Mouse (Mus musculus): ENCODE results near the gene Aurkaip1. TPM values are rescaled to one million over a fixed set of nuclear protein-coding genes. Genes with fewer than 3 reads are reported as not detected.

Gene Aurkaip1
- total RNA-seq, 1 experiment from 2014 or later = 93.5 TPM

DNA sequence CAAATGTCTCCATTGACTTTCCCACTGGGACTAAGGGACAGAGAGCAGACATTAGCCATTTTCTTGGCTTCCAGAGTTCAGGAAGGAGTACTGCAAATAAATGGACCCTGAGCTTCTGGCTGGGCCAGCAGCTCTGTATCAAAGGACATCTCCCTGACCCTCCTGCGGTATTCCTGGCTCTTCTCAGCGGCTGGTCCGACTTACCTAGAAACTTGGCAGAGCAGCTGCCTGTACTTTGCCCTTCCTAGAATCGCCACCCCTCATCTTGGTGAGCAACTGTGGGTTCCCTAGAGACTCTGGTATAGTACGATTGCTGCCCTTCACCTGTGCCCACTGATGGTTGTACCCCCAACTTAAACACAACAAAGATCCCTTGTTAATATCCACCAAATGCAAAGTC is 12.2 kb downstream of the Aurkaip1 start:
- no peak for ATAC-seq (replicated peaks in 1 of 2; ENCODE audit: insufficient read depth in 1 of 2, low FRiP score in 2 of 2, low TSS enrichment in 1 of 2, low read depth in 1 of 2, poor library complexity in 2 of 2, severe bottlenecking in 2 of 2)

- peak; percentile 68 to 72 for ATAC-seq (replicated peaks in 1 of 2; ENCODE audit: insufficient read depth in 1 of 2, low FRiP score in 2 of 2, low TSS enrichment in 1 of 2, low read depth in 1 of 2, poor library complexity in 2 of 2, severe bottlenecking in 2 of 2)
Measured at GRCm38 (mm10) chr4:155846871-155847578, 16.0 kb downstream of the Aurkaip1 start, which contains the start of gene Dvl1. Gene Dvl1 (plus strand): TSS chr4:155847402.

GRCm38 (mm10) chr4:155847591-155848352 is 16.7 kb downstream of the Aurkaip1 start:
- ATAC-seq (replicated peaks in 1 of 2; ENCODE audit: insufficient read depth in 1 of 2, low FRiP score in 2 of 2, low TSS enrichment in 1 of 2, low read depth in 1 of 2, poor library complexity in 2 of 2, severe bottlenecking in 2 of 2) = no peak

- ATAC-seq (replicated peaks in 1 of 2; ENCODE audit: insufficient read depth in 1 of 2, low FRiP score in 2 of 2, low TSS enrichment in 1 of 2, low read depth in 1 of 2, poor library complexity in 2 of 2, severe bottlenecking in 2 of 2) = no peak
Measured at GRCm38 (mm10) chr4:155848434-155849095, 17.5 kb downstream of the Aurkaip1 start.

DNA sequence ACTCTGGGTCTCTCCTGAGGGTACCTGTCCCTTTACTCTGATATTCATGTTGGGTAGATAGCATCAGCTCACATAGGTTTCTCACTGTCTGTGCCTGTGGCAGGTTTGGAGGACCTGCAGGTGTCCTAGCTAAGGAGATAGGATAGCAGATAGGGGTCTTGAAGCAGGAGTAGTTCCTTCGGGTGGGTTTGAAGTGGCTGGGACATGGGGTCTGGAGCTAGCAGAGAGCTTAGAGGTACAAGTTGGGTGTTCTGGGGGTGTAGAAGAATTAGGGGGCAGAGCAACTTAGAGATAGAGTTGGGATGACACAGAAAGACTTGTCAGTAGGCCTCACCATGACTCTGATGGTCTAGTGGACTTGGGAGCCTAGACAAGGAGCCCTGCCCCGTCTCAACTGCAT is 18.3 kb downstream of the Aurkaip1 start:
- ATAC-seq (replicated peaks in 1 of 2; ENCODE audit: insufficient read depth in 1 of 2, low FRiP score in 2 of 2, low TSS enrichment in 1 of 2, low read depth in 1 of 2, poor library complexity in 2 of 2, severe bottlenecking in 2 of 2) = no peak

DNA sequence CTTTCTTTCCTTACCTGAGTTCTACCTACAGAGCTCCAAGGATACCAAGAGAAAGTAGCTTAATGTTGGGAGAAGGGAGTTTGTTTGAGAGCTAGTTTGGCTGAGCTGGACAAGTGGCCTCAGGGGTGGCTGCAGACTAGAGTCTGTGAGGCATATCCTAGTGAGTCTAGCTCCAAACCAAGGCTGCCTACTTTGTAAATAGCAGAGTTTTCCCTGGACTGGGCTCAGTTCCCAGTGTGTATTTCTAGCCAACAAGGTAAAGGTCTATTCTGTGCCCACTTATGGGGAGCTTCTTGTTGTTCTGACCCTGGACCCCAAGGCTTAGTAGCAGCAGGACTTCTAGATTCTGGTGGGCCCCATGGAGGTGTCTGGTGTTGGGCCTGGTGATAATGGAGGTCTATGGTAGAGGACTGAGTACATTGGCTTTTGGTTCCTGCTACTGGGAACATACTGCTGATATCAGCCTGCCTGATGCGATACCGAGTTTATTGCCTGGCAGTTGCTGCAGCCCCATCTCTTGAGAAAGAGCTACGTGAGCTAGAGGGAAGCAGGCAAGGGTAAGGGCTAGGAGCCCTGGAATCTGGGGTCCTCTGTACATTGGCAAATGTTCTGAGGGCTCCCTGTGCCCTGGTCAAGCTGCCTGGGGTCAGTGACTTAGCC is 18.9 kb downstream of the Aurkaip1 start:
- no peak for ATAC-seq (replicated peaks in 1 of 2; ENCODE audit: insufficient read depth in 1 of 2, low FRiP score in 2 of 2, low TSS enrichment in 1 of 2, low read depth in 1 of 2, poor library complexity in 2 of 2, severe bottlenecking in 2 of 2)

DNA sequence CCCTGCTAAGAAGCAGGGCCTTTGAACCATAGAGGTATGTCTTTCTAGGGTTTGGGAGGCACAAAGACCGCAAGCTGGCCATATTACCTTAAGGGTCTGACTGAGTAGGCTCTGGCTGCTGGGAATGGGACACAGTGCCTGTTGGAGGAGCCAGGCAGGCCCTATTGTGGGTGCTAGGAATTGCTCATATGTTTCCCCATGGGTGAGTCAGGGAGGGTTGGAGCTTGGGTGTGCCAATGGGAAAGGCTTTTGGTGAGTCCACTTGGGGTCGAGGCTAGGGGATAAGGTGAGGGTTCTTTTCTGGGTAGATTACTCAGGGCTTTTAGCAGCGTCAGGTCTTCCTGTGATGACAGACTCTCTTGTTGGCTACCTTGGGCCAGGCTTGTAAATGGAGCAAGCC is 20.3 kb downstream of the Aurkaip1 start:
- no peak for ATAC-seq (replicated peaks in 1 of 2; ENCODE audit: insufficient read depth in 1 of 2, low FRiP score in 2 of 2, low TSS enrichment in 1 of 2, low read depth in 1 of 2, poor library complexity in 2 of 2, severe bottlenecking in 2 of 2)

DNA sequence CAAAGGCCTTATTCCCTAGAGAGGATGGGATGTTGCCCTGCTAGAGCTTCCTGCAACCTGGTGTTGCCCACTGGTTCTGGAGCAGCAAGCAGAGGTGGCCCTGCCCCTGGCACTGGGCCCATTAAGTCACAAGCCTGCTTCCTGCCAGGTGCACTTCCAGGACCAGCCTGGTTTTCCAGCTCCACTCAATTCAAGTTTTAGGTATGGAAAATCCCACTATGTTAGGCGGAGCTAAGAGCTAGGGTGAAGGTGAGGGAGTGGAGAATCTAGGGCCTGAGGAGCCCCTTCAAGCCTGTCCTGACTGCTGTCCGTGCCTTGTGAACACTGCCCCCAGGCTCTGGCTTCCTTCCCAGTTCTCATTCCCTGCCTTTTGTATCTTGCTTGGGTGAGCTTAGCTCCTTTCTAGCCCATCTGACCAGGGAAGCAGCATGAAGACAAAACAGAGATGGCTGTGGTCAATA is 20.9 kb downstream of the Aurkaip1 start:
- ATAC-seq (replicated peaks in 1 of 2; ENCODE audit: insufficient read depth in 1 of 2, low FRiP score in 2 of 2, low TSS enrichment in 1 of 2, low read depth in 1 of 2, poor library complexity in 2 of 2, severe bottlenecking in 2 of 2) = no peak

DNA sequence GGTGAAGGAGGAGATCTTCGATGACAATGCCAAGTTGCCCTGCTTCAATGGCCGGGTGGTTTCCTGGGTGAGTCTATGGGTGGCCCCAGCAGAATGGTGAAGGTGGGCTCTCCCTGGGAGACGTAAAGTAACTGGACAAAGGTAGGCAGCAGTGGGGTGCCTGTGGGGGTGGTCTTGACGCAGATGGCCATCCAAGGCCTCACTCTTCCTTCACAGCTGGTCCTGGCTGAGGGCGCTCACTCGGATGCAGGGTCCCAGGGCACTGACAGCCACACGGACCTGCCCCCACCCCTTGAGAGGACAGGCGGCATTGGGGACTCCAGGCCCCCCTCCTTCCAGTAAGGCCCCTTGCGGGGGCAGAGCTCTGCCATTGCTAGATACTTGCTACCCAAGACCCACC is 22.3 kb downstream of the Aurkaip1 start:
- no peak for ATAC-seq (replicated peaks in 1 of 2; ENCODE audit: insufficient read depth in 1 of 2, low FRiP score in 2 of 2, low TSS enrichment in 1 of 2, low read depth in 1 of 2, poor library complexity in 2 of 2, severe bottlenecking in 2 of 2)

- ATAC-seq (replicated peaks in 1 of 2; ENCODE audit: insufficient read depth in 1 of 2, low FRiP score in 2 of 2, low TSS enrichment in 1 of 2, low read depth in 1 of 2, poor library complexity in 2 of 2, severe bottlenecking in 2 of 2) = no peak
Measured at GRCm38 (mm10) chr4:155854991-155855390, 23.9 kb downstream of the Aurkaip1 start.

GRCm38 (mm10) chr4:155856071-155856470 is 25.0 kb downstream of the Aurkaip1 start:
- 0 out of 4 replicates have a peak, but pooled peaks of 1 of the 2 experiments have one; percentile 11 for ATAC-seq (replicated peaks in 1 of 2; ENCODE audit: insufficient read depth in 1 of 2, low FRiP score in 2 of 2, low TSS enrichment in 1 of 2, low read depth in 1 of 2, poor library complexity in 2 of 2, severe bottlenecking in 2 of 2)

GRCm38 (mm10) chr4:155856881-155857280 is 25.8 kb downstream of the Aurkaip1 start:
- no peak for ATAC-seq (replicated peaks in 1 of 2; ENCODE audit: insufficient read depth in 1 of 2, low FRiP score in 2 of 2, low TSS enrichment in 1 of 2, low read depth in 1 of 2, poor library complexity in 2 of 2, severe bottlenecking in 2 of 2)

DNA sequence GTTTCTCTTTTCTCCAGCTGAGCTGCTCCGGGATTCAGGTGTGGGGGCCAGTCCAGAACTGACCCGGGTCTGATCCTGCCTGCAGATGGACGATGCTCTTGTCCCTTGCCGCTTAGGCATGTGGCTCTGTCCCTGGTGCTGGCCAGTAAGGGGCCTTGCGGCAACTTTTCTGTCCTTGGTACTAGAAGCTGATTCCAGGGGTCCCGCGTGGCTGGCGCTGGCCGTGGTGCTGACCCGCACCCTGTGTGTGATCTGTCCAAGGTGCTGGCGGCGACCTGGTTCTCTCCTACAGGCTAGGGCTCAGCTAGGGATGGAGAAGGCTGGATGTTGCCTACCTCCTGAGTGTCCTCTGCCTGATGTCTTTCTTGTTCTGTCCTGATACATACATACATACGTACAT is 28.2 kb downstream of the Aurkaip1 start:
- ATAC-seq (replicated peaks in 1 of 2; ENCODE audit: insufficient read depth in 1 of 2, low FRiP score in 2 of 2, low TSS enrichment in 1 of 2, low read depth in 1 of 2, poor library complexity in 2 of 2, severe bottlenecking in 2 of 2) = peak; percentile 31 to 37; a peak in 1 of 4 replicates

DNA sequence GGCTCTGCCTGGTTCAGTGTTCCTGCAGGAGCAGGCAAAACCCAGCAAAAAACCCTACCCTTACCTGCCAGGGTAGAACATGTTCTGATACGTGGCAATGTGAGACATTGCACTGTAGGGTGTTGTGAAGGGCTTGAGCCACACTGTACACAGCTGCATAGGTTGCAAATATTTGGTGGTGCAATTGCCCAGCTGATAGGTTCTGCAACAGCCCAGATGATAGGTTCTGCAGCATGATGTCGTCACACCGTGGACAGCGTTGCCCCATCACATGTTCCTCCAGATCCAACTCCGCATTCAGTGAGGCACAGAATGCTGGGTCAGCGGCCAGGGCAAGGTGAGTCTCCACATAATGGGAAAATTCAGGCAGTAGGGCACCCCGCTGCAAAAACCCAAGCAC is 30.7 kb downstream of the Aurkaip1 start:
- peak; percentile 38 to 45; a peak in 1 of 4 replicates for ATAC-seq (replicated peaks in 1 of 2; ENCODE audit: insufficient read depth in 1 of 2, low FRiP score in 2 of 2, low TSS enrichment in 1 of 2, low read depth in 1 of 2, poor library complexity in 2 of 2, severe bottlenecking in 2 of 2)

DNA sequence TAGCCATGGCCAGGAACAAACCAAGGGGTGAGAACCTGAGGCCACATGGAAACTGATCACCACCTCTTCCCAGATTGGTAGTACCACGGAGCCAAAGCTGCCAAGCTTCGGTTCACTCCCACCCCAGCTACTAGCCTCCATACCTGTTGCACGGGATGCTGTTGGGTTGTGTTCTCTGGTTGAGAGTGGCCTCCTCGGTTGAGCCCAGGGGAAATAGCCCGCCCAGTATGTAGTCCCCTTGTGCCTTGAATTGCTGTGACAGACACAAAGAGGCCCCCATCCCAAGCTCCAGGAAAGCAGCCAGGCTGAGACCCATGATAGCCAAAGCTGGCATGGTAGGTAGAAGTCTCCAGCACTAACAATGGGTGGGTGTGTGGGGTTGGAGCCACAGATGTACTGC is 31.9 kb downstream of the Aurkaip1 start, which contains the start of gene Tas1r3:
Tas1r3 (minus strand) TSS at position 362 of the 400 bp plus-strand sequence.
- no peak for ATAC-seq (replicated peaks in 1 of 2; ENCODE audit: insufficient read depth in 1 of 2, low FRiP score in 2 of 2, low TSS enrichment in 1 of 2, low read depth in 1 of 2, poor library complexity in 2 of 2, severe bottlenecking in 2 of 2)

- peak; percentile 17 to 19; a peak in 2 of 4 replicates for ATAC-seq (replicated peaks in 1 of 2; ENCODE audit: insufficient read depth in 1 of 2, low FRiP score in 2 of 2, low TSS enrichment in 1 of 2, low read depth in 1 of 2, poor library complexity in 2 of 2, severe bottlenecking in 2 of 2)
Measured at GRCm38 (mm10) chr4:155868614-155869298, 37.7 kb downstream of the Aurkaip1 start.
